Mouse (Mus musculus): Measurements from ENCODE around the gene Hdhd5.
A peak's percentile ranks its signal among the peaks of the same experiment; 100 is the strongest.

- TF ChIP-seq ETS1 (IDR thresholded peaks at IDR 0.05; ENCODE audit: low read depth, low read length) (peak; percentile 66), CTCF (IDR thresholded peaks at IDR 0.05 in 2 of 3, conservative IDR thresholded peaks at IDR 0.05 in 1 of 3; ENCODE audit: control insufficient read depth in 1 of 3, insufficient read depth in 1 of 3, low read depth in 2 of 3, low read length in 3 of 3, poor library complexity in 1 of 3, severe bottlenecking in 1 of 3) (no peak), POLR2A (IDR thresholded peaks at IDR 0.05; ENCODE audit: control insufficient read depth in 1 of 2, insufficient read depth in 1 of 2, low read depth in 1 of 2, low read length in 2 of 2, poor library complexity in 1 of 2) (no peak), UBTF (IDR thresholded peaks at IDR 0.05; ENCODE audit: borderline replicate concordance, insufficient read depth, low read depth, low read length) (no peak), TCF12 (IDR thresholded peaks at IDR 0.05; ENCODE audit: low read depth, low read length) (0 out of 2 replicates have a peak, but pooled peaks have one; percentile 11), ZNF384 (IDR thresholded peaks at IDR 0.05; ENCODE audit: low read depth, low read length) (no peak), CHD1 (IDR thresholded peaks at IDR 0.05; ENCODE audit: low read depth, low read length) (no peak), GATA1 (IDR thresholded peaks at IDR 0.05; ENCODE audit: low read depth, low read length) (no peak), TAL1 (IDR thresholded peaks at IDR 0.05; ENCODE audit: low read length) (peak; percentile 42), MAFK (IDR thresholded peaks at IDR 0.05; ENCODE audit: borderline replicate concordance, low read depth, low read length) (no peak), USF2 (IDR thresholded peaks at IDR 0.05; ENCODE audit: borderline replicate concordance in 1 of 2, insufficient read depth in 1 of 2, low read depth in 1 of 2, low read length in 2 of 2) (no peak), MXI1 (IDR thresholded peaks at IDR 0.05; ENCODE audit: low read depth, low read length) (no peak; the same call in 1 of the 2 replicates), USF1 (IDR thresholded peaks at IDR 0.05; ENCODE audit: low read depth, low read length) (no peak)
Observed at GRCm38 (mm10) chr6:120470666-120471065, 60.5 kb downstream of the Hdhd5 start.
